Mouse (Mus musculus) small intestine, adult 2 months (tissue): ENCODE data around the gene Amtn.

ENCODE experiments used
- CTCF ChIP-seq: fragments of 200-500 bp; IDR thresholded peaks from 2 replicates; pipeline ENCODE4 v1.5.1; 2012; ENCODE audit warnings: low read depth, mild to moderate bottlenecking, control low read depth, inconsistent platforms, low read length, moderate library complexity, mixed read lengths; ENCODE audit not compliant: insufficient replicate concordance, insufficient read length; ENCODE audit errors: extremely low read depth
- POLR2A ChIP-seq: fragments of 200-500 bp; IDR thresholded peaks from 2 replicates; pipeline ENCODE4 v1.6.1; 2012; ENCODE audit warnings: low read depth, mild to moderate bottlenecking, control low read depth, inconsistent platforms, low read length, moderate library complexity

DNA sequence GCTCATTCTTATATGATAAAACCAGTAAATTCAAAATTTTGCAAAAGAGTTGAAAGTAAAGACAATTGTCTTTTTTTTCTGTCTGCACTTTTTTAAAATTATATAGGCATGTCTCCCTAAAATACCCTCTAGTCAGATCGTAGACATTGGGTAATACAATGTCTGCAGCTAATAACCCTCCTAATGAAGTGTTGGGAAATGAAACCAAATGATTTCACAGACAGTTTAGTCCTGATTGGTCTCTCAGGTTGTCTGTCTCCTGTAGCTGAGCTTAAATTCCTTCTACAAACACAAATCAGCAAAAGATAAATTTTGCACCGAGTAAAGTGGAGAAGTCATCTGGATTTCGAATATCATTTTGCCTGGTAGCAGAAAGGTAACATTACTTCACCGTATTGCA, at the start of gene Amtn:
- TF ChIP-seq POLR2A, result no peak
- no peak for TF ChIP-seq CTCF
